Mouse (Mus musculus) neural tube, embryonic 14.5 days (tissue): ENCODE measurements around the gene Xbp1. TPM values are rescaled to one million over a fixed set of nuclear protein-coding genes. Genes with fewer than 3 reads are reported as not detected.
"Not testable (repeated sequence)": the region's sequence is repeated elsewhere in the genome, so short reads cannot be mapped to it uniquely, and the experiment has no call there.

Experiments
- ATAC-seq: fragments of 200-750 bp; cut with Nextera tagmentation; 2 replicates; pipeline ENCODE4 v1.8.0; 2017; ENCODE audit warnings: low read depth, mild to moderate bottlenecking, moderate TSS enrichment, moderate library complexity
- H3K27ac ChIP-seq: fragments of 300-500 bp; sonication (generic); 2 replicates; pipeline ENCODE4 v1.5.1; 2014; ENCODE audit warnings: low read depth, mild to moderate bottlenecking, control low read depth, low read length, moderate library complexity, mixed read lengths
- H3K27me3 ChIP-seq: fragments of 300-500 bp; sonication (generic); 2 replicates; pipeline ENCODE4 v1.6.1; 2014; ENCODE audit warnings: low read length; ENCODE audit not compliant: control insufficient read depth, insufficient read depth
- H3K36me3 ChIP-seq: fragments of 300-500 bp; sonication (generic); 2 replicates; pipeline ENCODE4 v1.6.1; 2014; ENCODE audit warnings: low read length, mixed read lengths; ENCODE audit not compliant: control insufficient read depth, insufficient read depth
- H3K4me1 ChIP-seq: fragments of 300-500 bp; sonication (generic); 2 replicates; pipeline ENCODE4 v1.6.1; 2014; ENCODE audit warnings: low read length; ENCODE audit not compliant: control insufficient read depth, insufficient read depth
- H3K4me2 ChIP-seq: fragments of 300-500 bp; sonication (generic); 2 replicates; pipeline ENCODE4 v1.6.1; 2014; ENCODE audit warnings: mild to moderate bottlenecking, low read depth, low read length, control low read depth
- H3K4me3 ChIP-seq: fragments of 300-500 bp; sonication (generic); 2 replicates; pipeline ENCODE4 v1.5.1; 2014; ENCODE audit warnings: low read depth, low read length, control low read depth, mixed read lengths
- H3K9ac ChIP-seq: fragments of 300-500 bp; sonication (generic); replicated peaks from 2 replicates; pipeline ENCODE4 v1.6.1; 2014; ENCODE audit warnings: low read depth, mild to moderate bottlenecking, control low read depth, low read length, mixed read lengths
- H3K9me3 ChIP-seq: fragments of 300-500 bp; sonication (generic); 2 replicates; pipeline ENCODE4 v1.6.1; 2016; ENCODE audit warnings: low read length; ENCODE audit not compliant: control insufficient read depth
- WGBS: fragments of 180-500 bp; shearing (Covaris S2); extraction: QIAGEN DNeasy Blood & Tissue Kit; methylation state at CpG from one replicate; pipeline ENCODE4 v1.1.7; 2014; 5-methylcytosine and 5-hydroxymethylcytosine counted together
- polyA plus RNA-seq: library from polyadenylated mRNA; unstranded; fragments of >200 nt; fragmentation: Nextera tagmentation; extraction: Ambion mirVana; gene quantifications from 2 replicates; pipeline ENCODE4 v1.2.1, GENCODE M21; 2014

Xbp1 gene
- polyA plus RNA-seq, 1 experiment from 2014 or later: 131 TPM

GRCm38 (mm10) chr11:5499961-5500644 is 20.4 kb upstream of the Xbp1 start:
- Histone ChIP-seq H3K4me1 (no peaks in the 10 kb centered on the region), H3K9ac (no peak overlapping the region), H3K9me3 (no peaks in the 10 kb centered on the region), H3K27me3 (no peaks in the 10 kb centered on the region), H3K4me3 (no peak overlapping the region), H3K36me3 (no peaks in the 10 kb centered on the region), H3K27ac (no peak overlapping the region), H3K4me2 (no peak overlapping the region)
- no peak for ATAC-seq
- WGBS: 94% methylated on average over 11 of the region's 11 CpGs

GRCm38 (mm10) chr11:5500903-5501741 is 19.3 kb upstream of the Xbp1 start:
- Histone ChIP-seq H3K4me3 (no peak overlapping the region), H3K27ac (no peak overlapping the region), H3K9me3 (no peaks in the 10 kb centered on the region), H3K9ac (no peak overlapping the region), H3K4me2 (no peak overlapping the region), H3K27me3 (no peaks in the 10 kb centered on the region), H3K36me3 (no peaks in the 10 kb centered on the region), H3K4me1 (no peaks in the 10 kb centered on the region)
- ATAC-seq: no peak
- 81% methylated on average over 13 of the region's 13 CpGs for WGBS

DNA sequence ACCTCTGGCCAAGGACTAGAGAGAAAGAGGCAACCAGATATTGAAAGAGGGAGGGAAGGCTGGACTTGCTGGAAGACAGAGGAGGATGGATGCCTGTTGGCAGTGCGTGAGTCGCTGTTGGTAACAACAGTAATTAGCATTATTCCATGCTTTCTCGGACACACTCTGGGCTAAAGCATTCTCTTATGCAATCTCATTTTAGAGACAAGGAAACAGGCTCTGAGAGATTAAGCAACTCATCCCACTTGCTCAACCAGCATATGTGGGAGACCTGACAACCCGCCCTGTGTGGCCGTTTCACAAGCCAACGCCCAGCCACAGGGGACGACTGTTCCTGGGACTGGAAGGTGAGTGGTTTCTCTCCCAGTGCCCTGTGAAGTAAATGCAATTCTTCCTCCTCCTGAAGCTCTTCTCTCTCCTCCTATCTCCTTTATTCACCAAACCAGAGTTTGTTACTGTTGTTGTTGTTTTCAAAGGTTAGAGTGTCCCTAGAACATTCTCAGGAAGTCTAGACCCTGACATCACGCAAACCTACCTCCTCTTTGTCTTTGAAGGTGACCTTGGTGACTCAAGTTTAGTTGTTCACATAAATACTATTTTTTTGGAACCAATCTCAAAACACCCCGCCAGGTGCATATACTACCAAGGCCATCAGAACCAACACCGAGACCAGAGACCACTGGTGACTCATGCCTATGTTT is 18.0 kb upstream of the Xbp1 start:
- no peak for ATAC-seq
- 85% methylated on average over 10 of the region's 10 CpGs for WGBS
- H3K27ac ChIP-seq: no peak overlapping the region
- H3K27me3 ChIP-seq: no peaks in the 10 kb centered on the region
- no peak overlapping the region for H3K4me2 ChIP-seq
- no peaks in the 10 kb centered on the region for H3K36me3 ChIP-seq
- H3K4me1 ChIP-seq: no peaks in the 10 kb centered on the region
- H3K9ac ChIP-seq: no peak overlapping the region
- H3K4me3 ChIP-seq: no peak overlapping the region
- H3K9me3 ChIP-seq: no peaks in the 10 kb centered on the region

- ATAC-seq: no peak
- no peaks in the 10 kb centered on the region for H3K4me1 ChIP-seq
- H3K9ac ChIP-seq: no peak overlapping the region
- H3K27me3 ChIP-seq: no peaks in the 10 kb centered on the region
- H3K27ac ChIP-seq: no peak overlapping the region
- H3K4me2 ChIP-seq: no peak overlapping the region
- H3K9me3 ChIP-seq: no peaks in the 10 kb centered on the region
- H3K4me3 ChIP-seq: no peak overlapping the region
- H3K36me3 ChIP-seq: no peaks in the 10 kb centered on the region
- 50% methylated on average over 18 of the region's 18 CpGs for WGBS
Measured at GRCm38 (mm10) chr11:5505856-5506575, 14.4 kb upstream of the Xbp1 start.

DNA sequence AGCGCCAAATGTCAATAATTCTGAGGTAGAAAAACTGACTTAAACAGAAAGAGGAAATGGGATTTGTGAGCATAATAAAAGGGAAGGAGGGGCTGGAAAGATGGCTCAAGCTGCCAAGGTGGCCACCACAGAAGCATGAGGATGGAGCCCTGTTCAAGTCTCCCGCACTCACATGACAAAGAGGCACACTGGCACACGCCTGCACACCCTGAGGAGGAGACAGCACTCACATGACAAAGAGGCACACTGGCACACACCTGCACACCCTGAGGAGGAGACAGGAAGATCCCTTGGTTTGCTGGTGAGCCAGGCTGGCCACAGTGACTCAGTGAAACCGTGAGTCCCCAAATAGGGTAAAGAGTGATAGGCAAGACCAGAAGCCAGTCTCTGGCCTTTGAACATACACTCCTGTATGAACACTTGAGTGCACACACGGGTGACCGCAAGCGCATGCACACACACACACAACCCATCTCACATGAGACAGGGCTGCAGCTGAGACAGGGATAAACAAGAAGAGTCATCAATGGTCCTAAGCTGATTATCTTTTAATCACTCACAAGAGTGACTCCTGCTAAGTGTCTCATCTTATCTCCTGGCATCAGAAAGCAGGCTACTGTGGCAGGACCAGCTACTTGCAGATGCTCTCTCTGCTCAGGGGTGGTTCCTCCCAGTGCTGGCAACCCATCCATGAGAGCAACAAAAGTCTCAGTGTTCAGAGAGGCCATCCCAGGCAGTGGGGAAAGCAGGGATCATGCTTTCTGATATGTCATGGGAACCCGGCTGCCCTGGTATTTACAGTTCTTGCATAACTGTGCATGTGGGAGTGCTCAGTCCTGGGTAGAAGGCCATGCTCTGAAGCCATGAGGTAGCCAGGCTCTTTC is 11.0 kb upstream of the Xbp1 start:
- H3K4me3 ChIP-seq: no peak overlapping the region
- no peak for ATAC-seq
- no peak overlapping the region for H3K27ac ChIP-seq
- H3K9ac ChIP-seq: no peak overlapping the region
- no peaks in the 10 kb centered on the region for H3K4me1 ChIP-seq
- 84% methylated on average over 8 of the region's 8 CpGs for WGBS
- H3K36me3 ChIP-seq: no peaks in the 10 kb centered on the region
- H3K4me2 ChIP-seq: no peak overlapping the region
- H3K9me3 ChIP-seq: no peaks in the 10 kb centered on the region
- H3K27me3 ChIP-seq: no peaks in the 10 kb centered on the region

- H3K9ac ChIP-seq: no peak overlapping the region
- H3K27me3 ChIP-seq: no peaks in the 10 kb centered on the region
- 77% methylated on average over 5 of the region's 5 CpGs for WGBS
- H3K4me3 ChIP-seq: no peak overlapping the region
- H3K36me3 ChIP-seq: no peaks in the 10 kb centered on the region
- H3K27ac ChIP-seq: no peak overlapping the region
- no peaks in the 10 kb centered on the region for H3K4me1 ChIP-seq
- no peaks in the 10 kb centered on the region for H3K9me3 ChIP-seq
- no peak overlapping the region for H3K4me2 ChIP-seq
- no peak for ATAC-seq
Measured at GRCm38 (mm10) chr11:5510099-5510391, 10.4 kb upstream of the Xbp1 start.

GRCm38 (mm10) chr11:5510686-5511085 is 9.8 kb upstream of the Xbp1 start:
- WGBS: no CpG with 5 or more reads among the region's 2 CpGs

DNA sequence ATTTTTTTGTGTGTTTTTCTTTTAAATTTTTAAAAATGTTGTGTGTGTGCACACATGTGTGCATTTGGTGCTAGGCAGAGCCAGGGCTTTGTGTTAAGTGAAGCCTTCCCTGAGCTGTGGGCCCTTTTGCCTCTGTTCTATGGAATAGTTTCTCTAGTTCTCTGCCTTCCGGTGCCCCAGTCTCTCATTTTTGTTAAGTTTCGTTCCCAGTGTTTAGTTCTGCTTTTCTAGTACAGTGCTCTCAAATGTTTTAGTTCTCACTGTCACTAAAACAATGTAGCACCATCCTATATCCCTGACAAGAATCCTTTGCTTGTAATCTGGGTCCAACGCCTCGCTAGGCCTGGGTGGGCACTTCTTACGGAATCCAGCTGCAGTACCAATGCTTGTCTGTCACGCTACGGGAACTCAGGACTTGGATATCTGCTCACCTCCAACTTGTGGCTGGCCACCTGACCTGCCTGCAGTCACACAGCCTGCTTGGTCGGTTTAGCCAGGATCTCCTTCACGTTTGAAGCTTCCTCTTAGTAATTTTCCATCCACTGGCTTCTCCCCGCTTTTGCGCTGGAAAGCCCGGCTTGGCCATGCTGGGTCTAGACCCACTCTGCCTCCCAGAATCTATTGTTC is 8.2 kb upstream of the Xbp1 start:
- H3K9me3 ChIP-seq: no peaks in the 10 kb centered on the region
- H3K4me1 ChIP-seq: no peaks in the 10 kb centered on the region
- H3K9ac ChIP-seq: no peak overlapping the region
- no peak overlapping the region for H3K4me2 ChIP-seq
- H3K4me3 ChIP-seq: no peak overlapping the region
- no peak overlapping the region for H3K27ac ChIP-seq
- no peaks in the 10 kb centered on the region for H3K36me3 ChIP-seq
- 81% methylated on average over 12 of the region's 12 CpGs for WGBS
- no peak for ATAC-seq
- H3K27me3 ChIP-seq: no peaks in the 10 kb centered on the region

More at GRCm38 (mm10) chr11:5510686-5511085, 9.8 kb upstream of the Xbp1 start:
- H3K27me3 ChIP-seq, H3K4me2 ChIP-seq, H3K4me1 ChIP-seq, H3K9ac ChIP-seq, ATAC-seq, H3K4me3 ChIP-seq, H3K9me3 ChIP-seq, H3K36me3 ChIP-seq, H3K27ac ChIP-seq: not testable (repeated sequence)
